Mouse (Mus musculus) midbrain, embryonic 11.5 days (tissue): ENCODE data around the gene Esp31. TPM values are rescaled to one million over a fixed set of nuclear protein-coding genes. Genes with fewer than 3 reads are reported as not detected.

Source experiments
- ATAC-seq: fragments of 200-750 bp; cut with Nextera tagmentation; 2 replicates; pipeline ENCODE4 v1.8.0; 2017; ENCODE audit warnings: moderate TSS enrichment, moderate library complexity; ENCODE audit not compliant: low FRiP score
- DNase-seq: peaks from one replicate; pipeline ENCODE4 v3.0.0; 2015; ENCODE audit warnings: low spot score; ENCODE audit errors: missing footprints
- H3K27ac ChIP-seq: fragments of 300-500 bp; sonication (generic); 2 replicates; pipeline ENCODE4 v1.5.1; 2014; ENCODE audit warnings: low read depth, low read length
- H3K27me3 ChIP-seq: fragments of 300-500 bp; sonication (generic); 2 replicates; pipeline ENCODE4 v1.6.1; 2014; ENCODE audit warnings: mild to moderate bottlenecking, low read length, moderate library complexity, mixed read lengths; ENCODE audit not compliant: control insufficient read depth, insufficient read depth
- H3K36me3 ChIP-seq: fragments of 300-500 bp; sonication (generic); 2 replicates; pipeline ENCODE4 v1.6.1; 2014; ENCODE audit warnings: mild to moderate bottlenecking, low read length, moderate library complexity, mixed read lengths; ENCODE audit not compliant: control insufficient read depth, insufficient read depth
- H3K4me1 ChIP-seq: fragments of 300-500 bp; sonication (generic); 2 replicates; pipeline ENCODE4 v1.6.1; 2014; ENCODE audit warnings: low read length; ENCODE audit not compliant: control insufficient read depth, insufficient read depth
- H3K4me2 ChIP-seq: fragments of 300-500 bp; sonication (generic); 2 replicates; pipeline ENCODE4 v1.6.1; 2014; ENCODE audit warnings: mild to moderate bottlenecking, moderate library complexity
- H3K4me3 ChIP-seq: fragments of 300-500 bp; sonication (generic); 2 replicates; pipeline ENCODE4 v1.5.1; 2014; ENCODE audit warnings: low read depth, low read length
- H3K9ac ChIP-seq: fragments of 300-500 bp; sonication (generic); 2 replicates; pipeline ENCODE4 v1.6.1; 2014; ENCODE audit warnings: low read length
- H3K9me3 ChIP-seq: fragments of 300-500 bp; sonication (generic); 2 replicates; pipeline ENCODE4 v1.6.1; 2016; ENCODE audit warnings: low read length; ENCODE audit not compliant: control insufficient read depth
- WGBS: fragments of 180-500 bp; shearing (Covaris S2); extraction: QIAGEN DNeasy Blood & Tissue Kit; methylation state at CpG from one replicate; pipeline ENCODE4 v1.1.7; 2014; 5-methylcytosine and 5-hydroxymethylcytosine counted together
- polyA plus RNA-seq: library from polyadenylated mRNA; unstranded; fragments of >200 nt; fragmentation: Nextera tagmentation; extraction: Ambion mirVana; gene quantifications from 2 replicates; pipeline ENCODE4 v1.2.1, GENCODE M21; 2014

Esp31 gene
- polyA plus RNA-seq: not detected in 2 replicates

GRCm38 (mm10) chr17:38639147-38639546, at the start of gene Esp31:
Gene Esp31, plus strand, starts transcription at chr17:38639447.
- no peak within 1 kb of the TSS for H3K4me2 ChIP-seq
- H3K9me3 ChIP-seq: no peaks in the 10 kb centered on the region; the same call in 1 of the 2 replicates
- no peak within 1 kb of the TSS for H3K9ac ChIP-seq
- H3K36me3 ChIP-seq: no peaks in the 10 kb centered on the region
- WGBS: 83% methylated on average over 2 of the region's 2 CpGs
- H3K4me1 ChIP-seq: no peaks in the 10 kb centered on the region
- DNase-seq: no peak
- H3K27me3 ChIP-seq: no peaks in the 10 kb centered on the region
- H3K4me3 ChIP-seq: no peak within 1 kb of the TSS
- H3K27ac ChIP-seq: no peak within 1 kb of the TSS
- no peak for ATAC-seq

Other genes starting within 250 kb of the Esp31 start
- gene Esp36, start 219.3 kb upstream of the Esp31 start, polyA plus RNA-seq: not detected in 2 replicates
- not detected in 2 replicates for gene Esp34, start 85.3 kb upstream of the Esp31 start, polyA plus RNA-seq